In the genomic region with DNA sequence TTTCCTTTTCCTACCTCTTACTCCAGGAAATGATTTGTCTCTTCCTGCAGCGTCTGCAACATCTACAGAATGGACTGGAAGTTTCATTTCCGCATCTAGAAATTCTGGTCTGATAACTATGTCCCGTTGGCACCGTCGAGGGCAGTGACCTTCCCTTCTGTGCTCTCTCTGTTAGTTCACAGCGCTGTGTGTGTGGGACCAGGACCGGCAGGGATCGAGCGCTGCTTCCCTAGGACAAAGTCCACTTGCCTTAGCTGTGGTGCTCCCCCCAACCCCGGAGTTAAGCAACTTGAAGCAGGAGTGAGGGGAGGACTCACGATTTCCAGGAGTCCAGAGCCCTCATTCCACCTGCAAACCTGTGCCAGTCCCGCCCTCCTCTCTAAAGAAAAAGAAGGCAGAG, we compare ENCODE assay signal across 25 mouse cellular contexts. TPM values are rescaled to one million over a fixed set of nuclear protein-coding genes. Genes with fewer than 3 reads are reported as not detected.
DNase-seq lines count a peak whose midpoint lies in the region; ATAC-seq and TF ChIP-seq lines count a peak whose summit lies in the region.
"Had no signal": no experiment of that assay in that cellular context is flagged by ENCODE, and none has a peak within 500 bp of the region (broad histone marks: within the 10 kb centered on the region; RNA-seq: fewer than 3 reads in every experiment).

No protein-coding gene starts in this region.

- no peak overlapping the region for H3K27ac ChIP-seq in intestine, embryonic 15.5 days
- H3K27ac ChIP-seq in intestine, embryonic 16.5 days (ENCODE audit: low read length), result no peak overlapping the region
- no peak overlapping the region for H3K27ac ChIP-seq in liver, postnatal 0 days (ENCODE audit: low read depth)
- no peak overlapping the region for H3K27ac ChIP-seq in liver, embryonic 11.5 days (ENCODE audit: low read depth, low read length)
- H3K27ac ChIP-seq in intestine, postnatal 0 days (ENCODE audit: low read depth, low read length), result no peak overlapping the region
- H3K27ac ChIP-seq: embryonic facial prominence, embryonic 10.5 days; embryonic facial prominence, embryonic 12.5 days; forebrain, embryonic 13.5 days; forebrain, embryonic 15.5 days had no signal

- H3K9me3 ChIP-seq in intestine, embryonic 15.5 days, result no peaks in the 10 kb centered on the region
- no peaks in the 10 kb centered on the region for H3K9me3 ChIP-seq in intestine, embryonic 16.5 days (ENCODE audit: control insufficient read depth, low read length)
- no peaks in the 10 kb centered on the region for H3K9me3 ChIP-seq in liver, postnatal 0 days (ENCODE audit: low read length)
- H3K9me3 ChIP-seq in liver, embryonic 11.5 days (ENCODE audit: control insufficient read depth, low read length), result no peaks in the 10 kb centered on the region
- no peaks in the 10 kb centered on the region for H3K9me3 ChIP-seq in intestine, postnatal 0 days (ENCODE audit: control insufficient read depth)
- H3K9me3 ChIP-seq: forebrain, embryonic 15.5 days had no signal

- TF ChIP-seq EP300 in liver, postnatal 0 days (IDR thresholded peaks at IDR 0.05; ENCODE audit: low read depth), result no peak

- TF ChIP-seq CTCF in liver, postnatal 0 days (IDR thresholded peaks at IDR 0.05; ENCODE audit: low read depth), result no peak
- TF ChIP-seq CTCF in intestine, postnatal 0 days (IDR thresholded peaks at IDR 0.05; ENCODE audit: low read depth), result no peak

- ATAC-seq in intestine, embryonic 15.5 days, result no peak
- ATAC-seq in intestine, embryonic 16.5 days, result no peak
- ATAC-seq in liver, postnatal 0 days, result peak; percentile 75
- no peak for ATAC-seq in liver, embryonic 11.5 days (replicated peaks; ENCODE audit: low FRiP score)
- ATAC-seq in intestine, postnatal 0 days, result no peak
- ATAC-seq: activated CD4-positive, CD25-positive, alpha-beta regulatory T cell, adult 4 months; forebrain, embryonic 13.5 days; forebrain, embryonic 15.5 days; Patski had no signal

- no peak overlapping the region for H3K9ac ChIP-seq in intestine, embryonic 15.5 days
- H3K9ac ChIP-seq in intestine, embryonic 16.5 days (ENCODE audit: low read depth, low read length), result no peak overlapping the region
- H3K9ac ChIP-seq in liver, postnatal 0 days (replicated peaks), result no peak overlapping the region
- H3K9ac ChIP-seq in liver, embryonic 11.5 days (ENCODE audit: low read depth, low read length), result no peak overlapping the region
- H3K9ac ChIP-seq in intestine, postnatal 0 days (ENCODE audit: low read depth, low read length), result no peak overlapping the region
- H3K9ac ChIP-seq: embryonic facial prominence, embryonic 12.5 days; forebrain, embryonic 13.5 days; forebrain, embryonic 15.5 days had no signal

- no peaks in the 10 kb centered on the region for H3K4me1 ChIP-seq in intestine, embryonic 15.5 days (replicated peaks)
- H3K4me1 ChIP-seq in intestine, embryonic 16.5 days (ENCODE audit: control insufficient read depth, insufficient read depth, low read length), result no peaks in the 10 kb centered on the region
- 0 out of 2 replicates have a peak, but pooled peaks cover 2% of the 10 kb centered on the region for H3K4me1 ChIP-seq in liver, postnatal 0 days (ENCODE audit: insufficient read depth)
- H3K4me1 ChIP-seq in liver, embryonic 11.5 days (replicated peaks; ENCODE audit: control insufficient read depth, insufficient read depth, low read length), result no peaks in the 10 kb centered on the region
- no peaks in the 10 kb centered on the region for H3K4me1 ChIP-seq in intestine, postnatal 0 days (replicated peaks; ENCODE audit: control insufficient read depth, insufficient read depth, low read length)
- H3K4me1 ChIP-seq: embryonic facial prominence, embryonic 10.5 days; embryonic facial prominence, embryonic 12.5 days; forebrain, embryonic 13.5 days; forebrain, embryonic 15.5 days had no signal

- WGBS in intestine, embryonic 15.5 days, result 50% methylated on average over 12 of the region's 12 CpGs
- WGBS in intestine, embryonic 16.5 days, result 44% methylated on average over 12 of the region's 12 CpGs
- WGBS in liver, postnatal 0 days (ENCODE audit: insufficient replicate concordance), result 35% methylated on average over 12 of the region's 12 CpGs
- 51% methylated on average over 12 of the region's 12 CpGs for WGBS in liver, embryonic 11.5 days
- 32% methylated on average over 12 of the region's 12 CpGs for WGBS in intestine, postnatal 0 days

- peak; percentile 37 for DNase-seq in liver, postnatal 0 days
- DNase-seq in liver, embryonic 11.5 days (ENCODE audit: low spot score), result no peak
- peak; percentile 10 for DNase-seq in A20 (ENCODE audit: low read depth, low spot score)
- DNase-seq in left cerebral cortex, adult 9 months (ENCODE audit: low spot score in 2 of 2), result no peak
- DNase-seq: adrenal gland, adult 8-10 months; adrenal gland, postnatal 14 days; adrenal gland, postnatal 36 days; cerebellum, adult 11-12 months; cerebellum, adult 2 months; cerebellum, adult 9-10 months; cerebellum, postnatal 10 days; cerebellum, postnatal 25 days had no signal

- peak overlapping the region; percentile 31 for H3K4me2 ChIP-seq in intestine, embryonic 15.5 days (replicated peaks)
- H3K4me2 ChIP-seq in intestine, embryonic 16.5 days (ENCODE audit: low read depth, low read length), result no peak overlapping the region
- no peak overlapping the region for H3K4me2 ChIP-seq in liver, postnatal 0 days (ENCODE audit: low read depth, low read length)
- no peak overlapping the region for H3K4me2 ChIP-seq in liver, embryonic 11.5 days
- H3K4me2 ChIP-seq in intestine, postnatal 0 days (replicated peaks; ENCODE audit: low read depth), result peak overlapping the region; percentile 38
- H3K4me2 ChIP-seq: embryonic facial prominence, embryonic 12.5 days; forebrain, embryonic 13.5 days; forebrain, embryonic 15.5 days had no signal

- peaks cover 53% of the 10 kb centered on the region for H3K27me3 ChIP-seq in intestine, embryonic 15.5 days (replicated peaks)
- peaks cover 38% of the 10 kb centered on the region for H3K27me3 ChIP-seq in intestine, embryonic 16.5 days (replicated peaks; ENCODE audit: control insufficient read depth, insufficient read depth, low read length)
- H3K27me3 ChIP-seq in liver, postnatal 0 days (ENCODE audit: insufficient read depth, low read length), result peaks cover 40% of the 10 kb centered on the region
- H3K27me3 ChIP-seq in liver, embryonic 11.5 days (replicated peaks; ENCODE audit: control insufficient read depth, insufficient read depth, low read length), result peaks cover 62% of the 10 kb centered on the region
- peaks cover 64% of the 10 kb centered on the region for H3K27me3 ChIP-seq in intestine, postnatal 0 days (replicated peaks; ENCODE audit: control insufficient read depth, insufficient read depth, low read length)
- H3K27me3 ChIP-seq: Patski had no signal

- H3K36me3 ChIP-seq in intestine, embryonic 15.5 days, result no peaks in the 10 kb centered on the region
- no peaks in the 10 kb centered on the region for H3K36me3 ChIP-seq in intestine, embryonic 16.5 days (ENCODE audit: control insufficient read depth, insufficient read depth, low read length)
- no peaks in the 10 kb centered on the region for H3K36me3 ChIP-seq in liver, postnatal 0 days (replicated peaks; ENCODE audit: insufficient read depth, low read length)
- H3K36me3 ChIP-seq in liver, embryonic 11.5 days (ENCODE audit: control insufficient read depth, insufficient read depth, low read length), result no peaks in the 10 kb centered on the region
- H3K36me3 ChIP-seq in intestine, postnatal 0 days (ENCODE audit: control insufficient read depth, insufficient read depth), result no peaks in the 10 kb centered on the region
- H3K36me3 ChIP-seq: embryonic facial prominence, embryonic 10.5 days; embryonic facial prominence, embryonic 12.5 days; forebrain, embryonic 15.5 days; G1E had no signal

- no peak overlapping the region for H3K4me3 ChIP-seq in intestine, embryonic 15.5 days (replicated peaks)
- no peak overlapping the region for H3K4me3 ChIP-seq in intestine, embryonic 16.5 days (ENCODE audit: low read length)
- H3K4me3 ChIP-seq in liver, postnatal 0 days (ENCODE audit: low read depth, low read length), result no peak overlapping the region
- no peak overlapping the region for H3K4me3 ChIP-seq in liver, embryonic 11.5 days (ENCODE audit: low read depth, low read length)
- no peak overlapping the region for H3K4me3 ChIP-seq in intestine, postnatal 0 days (ENCODE audit: low read depth, low read length)
- H3K4me3 ChIP-seq: embryonic facial prominence, embryonic 10.5 days; embryonic facial prominence, embryonic 12.5 days; forebrain, embryonic 13.5 days; forebrain, embryonic 15.5 days had no signal

RNA-seq across cellular contexts. Expression of gene Hoxb13, which starts 29.3 kb away (rescaled TPM):
- 2.3 and 3.6 TPM in 2 replicates for polyA plus RNA-seq in intestine, embryonic 15.5 days (2015; fragmentation: Nextera tagmentation; extraction: Ambion mirVana)
- polyA plus RNA-seq in intestine, embryonic 16.5 days (2015; fragmentation: Nextera tagmentation; extraction: Ambion mirVana), result 1.9 and 5.1 TPM in 2 replicates
- polyA plus RNA-seq in liver, postnatal 0 days (2015; fragmentation: Nextera tagmentation; extraction: Ambion mirVana), result not detected in 2 replicates
- not detected in 2 replicates for polyA plus RNA-seq in liver, embryonic 11.5 days (2014; fragmentation: Nextera tagmentation; extraction: Ambion mirVana)
- not detected in 2 replicates for polyA plus RNA-seq in intestine, postnatal 0 days (2015; fragmentation: Nextera tagmentation; extraction: Ambion mirVana)
- polyA plus RNA-seq: activated CD4-positive, CD25-positive, alpha-beta regulatory T cell, adult 4 months; cerebellum, adult 2 months; cortical plate, adult 2 months; embryonic facial prominence, embryonic 10.5 days; embryonic facial prominence, embryonic 12.5 days; embryonic facial prominence, embryonic 14.5 days; forebrain, embryonic 11.5 days; forebrain, embryonic 13.5 days; forebrain, embryonic 15.5 days had no signal

RNA-seq across cellular contexts. Expression of gene Ttll6, which starts 31.2 kb away (rescaled TPM):
- 0.37 and 0.40 TPM in 2 replicates for polyA plus RNA-seq in intestine, embryonic 15.5 days (2015; fragmentation: Nextera tagmentation; extraction: Ambion mirVana)
- polyA plus RNA-seq in intestine, embryonic 16.5 days (2015; fragmentation: Nextera tagmentation; extraction: Ambion mirVana), result 0.27 and 0.51 TPM in 2 replicates
- not detected in 2 replicates for polyA plus RNA-seq in liver, postnatal 0 days (2015; fragmentation: Nextera tagmentation; extraction: Ambion mirVana)
- polyA plus RNA-seq in liver, embryonic 11.5 days (2014; fragmentation: Nextera tagmentation; extraction: Ambion mirVana), result not detected in 2 replicates
- 0.10 TPM in 1 of 2 replicates, not detected in the other for polyA plus RNA-seq in intestine, postnatal 0 days (2015; fragmentation: Nextera tagmentation; extraction: Ambion mirVana)
- polyA plus RNA-seq: embryonic facial prominence, embryonic 10.5 days; forebrain, embryonic 11.5 days; G1E had no signal

RNA-seq across cellular contexts. Expression of gene Calcoco2, which starts 53.0 kb away (rescaled TPM):
- polyA plus RNA-seq in intestine, embryonic 15.5 days (2015; fragmentation: Nextera tagmentation; extraction: Ambion mirVana), result not detected in 2 replicates
- 0.10 TPM in 2 replicates for polyA plus RNA-seq in intestine, embryonic 16.5 days (2015; fragmentation: Nextera tagmentation; extraction: Ambion mirVana)
- polyA plus RNA-seq in liver, postnatal 0 days (2015; fragmentation: Nextera tagmentation; extraction: Ambion mirVana), result not detected in 2 replicates
- not detected in 2 replicates for polyA plus RNA-seq in liver, embryonic 11.5 days (2014; fragmentation: Nextera tagmentation; extraction: Ambion mirVana)
- polyA plus RNA-seq in intestine, postnatal 0 days (2015; fragmentation: Nextera tagmentation; extraction: Ambion mirVana), result not detected in 2 replicates
- polyA plus RNA-seq: activated CD4-positive, CD25-positive, alpha-beta regulatory T cell, adult 4 months; cerebellum, adult 2 months; cortical plate, adult 2 months; embryonic facial prominence, embryonic 10.5 days; embryonic facial prominence, embryonic 12.5 days; forebrain, embryonic 11.5 days; forebrain, embryonic 13.5 days; forebrain, embryonic 15.5 days; G1E; Patski had no signal

Comparison
In these comparisons a context has a peak if more than half of its experiments do, and no peak if none do; other contexts are left out.
1. H3K4me2 ChIP-seq: peak in intestine, embryonic 15.5 days (single experiment) and intestine, postnatal 0 days (single experiment); none in intestine, embryonic 16.5 days (single experiment), liver, postnatal 0 days (single experiment) and liver, embryonic 11.5 days (single experiment).
2. DNase-seq: peak in liver, postnatal 0 days (single experiment) and A20 (single experiment); none in liver, embryonic 11.5 days (single experiment) and left cerebral cortex, adult 9 months (0 of 2).